Mouse (Mus musculus) liver, adult 2 months (tissue): ENCODE results near the gene Akip1.

Source experiments
- CTCF ChIP-seq: fragments of 200-500 bp; IDR thresholded peaks from 2 replicates; pipeline ENCODE4 v1.5.1; 2011; ENCODE audit warnings: low read depth, low read length, control low read depth
- POLR2A ChIP-seq: fragments of 200-500 bp; IDR thresholded peaks from 2 replicates; pipeline ENCODE4 v1.6.1; 2011; ENCODE audit warnings: low read length, control low read depth; ENCODE audit not compliant: insufficient read depth; ENCODE audit errors: extremely low read depth

GRCm38 (mm10) chr7:109741060-109741459, 37.6 kb downstream of the Akip1 start:
- TF ChIP-seq CTCF (no peak), POLR2A (no peak)
